Mouse (Mus musculus): ENCODE data around the gene Spp1. TPM values are rescaled to one million over a fixed set of nuclear protein-coding genes. Genes with fewer than 3 reads are reported as not detected.

Gene Spp1
- 0.33 TPM for polyA plus RNA-seq (2017; shearing (Covaris generic))

GRCm38 (mm10) chr5:104434835-104435301, at the start of gene Spp1:
TSS of gene Spp1 (plus strand) at chr5:104435118.

GRCm38 (mm10) chr5:104458832-104459705, 24.2 kb downstream of the Spp1 start, which contains the start of gene Pkd2:
TSS of gene Pkd2 (plus strand) at chr5:104459450.

Other genes with a start within 250 kb of the Spp1 start
- gene Dmp1, start 232.5 kb upstream of the Spp1 start, polyA plus RNA-seq (2017; shearing (Covaris generic)): not detected
- not detected for gene Ibsp, start 135.9 kb upstream of the Spp1 start, polyA plus RNA-seq (2017; shearing (Covaris generic))
- gene Mepe, start 109.8 kb upstream of the Spp1 start, polyA plus RNA-seq (2017; shearing (Covaris generic)): not detected
- 0.07 TPM for gene Pkd2, start 24.3 kb downstream of the Spp1 start, polyA plus RNA-seq (2017; shearing (Covaris generic))
- 1.5 TPM for gene BC005561, start 73.2 kb downstream of the Spp1 start, polyA plus RNA-seq (2017; shearing (Covaris generic))